ENCODE assay signal across 9 mouse cellular contexts in genomic region chr5:66947958-66948357, GRCm38 (mm10).
DNase-seq lines count a peak whose midpoint lies in the region; ATAC-seq and TF ChIP-seq lines count a peak whose summit lies in the region.
"Had no signal": no experiment of that assay in that cellular context is flagged by ENCODE, and none has a peak within 500 bp of the region (broad histone marks: within the 10 kb centered on the region; RNA-seq: fewer than 3 reads in every experiment).

No protein-coding gene starts in this region.

- H3K27me3 ChIP-seq in cerebellum, adult 2 months (ENCODE audit: control insufficient read depth, insufficient read depth, low read length) = no peaks in the 10 kb centered on the region
- H3K27me3 ChIP-seq: neural tube, embryonic 12.5 days had no signal

- H3K4me1 ChIP-seq in cerebellum, adult 2 months (ENCODE audit: control insufficient read depth, insufficient read depth, low read length) = peaks cover 6% of the 10 kb centered on the region

- H3K4me3 ChIP-seq in cerebellum, adult 2 months (replicated peaks; ENCODE audit: insufficient read depth, low read depth, low read length) = no peak overlapping the region
- H3K4me3 ChIP-seq: neural tube, embryonic 12.5 days had no signal

- peak; percentile 64 for DNase-seq in left cerebral cortex, postnatal 4 days
- no peak for DNase-seq in left cerebral cortex, adult 11 months (ENCODE audit: low spot score)
- DNase-seq in cerebellum, adult 2 months = peak; percentile 49 to 75
- peak; percentile 44 to 51 for DNase-seq in gastrocnemius, postnatal 36 days
- peak; percentile 52 for DNase-seq in kidney, adult 11 months
- DNase-seq in lung, postnatal 36 days = peak; percentile 80
- DNase-seq in embryo, embryonic 9.5 days (ENCODE audit: extremely low spot score) = no peak

- no peak for ATAC-seq in inflammation-experienced regulatory T-cells, adult 6 months

- WGBS in cerebellum, adult 2 months = 11% methylated on average over 6 of the region's 6 CpGs

- intact Hi-C loops in left cerebral cortex, postnatal 4 days (cut with DNase I) = no loop called here
- intact Hi-C loops in gastrocnemius, postnatal 36 days (cut with DNase I) = no loop called here

- H3K27ac ChIP-seq in cerebellum, adult 2 months (ENCODE audit: insufficient read depth, low read length) = no peak overlapping the region
- H3K27ac ChIP-seq: neural tube, embryonic 12.5 days had no signal

- no peak for TF ChIP-seq CTCF in cerebellum, adult 2 months (IDR thresholded peaks at IDR 0.05; ENCODE audit: borderline replicate concordance, insufficient read depth, low read depth, low read length)

- TF ChIP-seq POLR2A in cerebellum, adult 2 months (IDR thresholded peaks at IDR 0.05; ENCODE audit: borderline replicate concordance, insufficient read depth, low read length) = no peak

Comparison
In these comparisons a context has a peak if more than half of its experiments do, and no peak if none do; other contexts are left out.
1. DNase-seq: peak in left cerebral cortex, postnatal 4 days (single experiment), cerebellum, adult 2 months (2 of 2), gastrocnemius, postnatal 36 days (2 of 2), kidney, adult 11 months (single experiment) and lung, postnatal 36 days (single experiment); none in left cerebral cortex, adult 11 months (single experiment) and embryo, embryonic 9.5 days (single experiment).